Mouse (Mus musculus) liver, embryonic 14.5 days (tissue): ENCODE data around the gene Elovl3.

Experiments
- CTCF ChIP-seq: IDR thresholded peaks from 2 replicates; pipeline ENCODE4 v1.5.1; 2016; ENCODE audit warnings: antibody characterized with exemption, low read depth, control low read depth
- EP300 ChIP-seq: IDR thresholded peaks from 2 replicates; pipeline ENCODE4 v1.6.1; 2016; ENCODE audit warnings: antibody characterized with exemption, low read depth

- TF ChIP-seq CTCF: no peak
- TF ChIP-seq EP300: no peak
These were observed 46.5 kb upstream of the Elovl3 start for GRCm38 (mm10) chr19:46085185-46085584.
